Mouse (Mus musculus): Measurements from ENCODE around the gene Tent5c. TPM values are rescaled to one million over a fixed set of nuclear protein-coding genes. Genes with fewer than 3 reads are reported as not detected.

The Tent5c gene
- polyA plus RNA-seq, 1 experiment: 0.67 TPM

DNA sequence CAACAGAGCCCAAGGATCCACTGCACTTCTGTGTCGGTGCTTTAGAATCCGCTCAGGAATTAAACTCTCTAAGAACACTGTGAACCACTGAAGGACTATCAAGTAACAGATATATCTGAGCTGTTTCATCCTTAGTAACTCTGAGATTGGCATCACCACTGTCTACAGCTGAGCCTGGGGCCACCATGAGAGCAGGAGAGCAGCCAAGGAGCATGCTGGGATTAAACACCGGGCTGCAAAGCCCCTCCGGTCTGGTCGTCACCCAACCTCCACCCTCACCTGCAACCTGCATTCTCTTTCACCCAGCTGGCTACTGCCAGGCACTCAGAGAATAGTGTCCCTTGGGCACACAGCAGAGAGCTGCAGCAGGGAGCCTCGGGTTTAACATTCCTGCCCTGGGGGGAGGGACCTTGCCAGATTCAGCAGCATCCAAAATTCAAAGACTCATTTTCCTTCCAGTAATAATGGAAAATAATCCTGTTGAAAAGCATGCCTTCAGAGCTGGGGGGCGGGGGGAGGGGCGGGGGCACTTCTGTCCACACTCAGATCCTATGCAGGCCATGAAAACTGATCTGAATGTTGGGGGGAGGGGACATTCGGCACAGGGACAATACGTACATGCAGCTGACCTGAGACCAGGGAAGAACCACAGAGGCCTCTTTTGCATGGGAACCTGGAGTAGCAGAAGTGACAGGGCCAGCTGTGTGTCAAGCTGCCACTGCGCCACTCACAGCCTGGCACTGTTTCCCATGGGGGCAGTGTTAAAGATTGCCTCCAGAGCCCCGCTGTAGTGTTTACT lies 25.8 kb downstream of the Tent5c start:
- H3K4me3 ChIP-seq (ENCODE audit: low read depth, low read length): no peak overlapping the region

DNA sequence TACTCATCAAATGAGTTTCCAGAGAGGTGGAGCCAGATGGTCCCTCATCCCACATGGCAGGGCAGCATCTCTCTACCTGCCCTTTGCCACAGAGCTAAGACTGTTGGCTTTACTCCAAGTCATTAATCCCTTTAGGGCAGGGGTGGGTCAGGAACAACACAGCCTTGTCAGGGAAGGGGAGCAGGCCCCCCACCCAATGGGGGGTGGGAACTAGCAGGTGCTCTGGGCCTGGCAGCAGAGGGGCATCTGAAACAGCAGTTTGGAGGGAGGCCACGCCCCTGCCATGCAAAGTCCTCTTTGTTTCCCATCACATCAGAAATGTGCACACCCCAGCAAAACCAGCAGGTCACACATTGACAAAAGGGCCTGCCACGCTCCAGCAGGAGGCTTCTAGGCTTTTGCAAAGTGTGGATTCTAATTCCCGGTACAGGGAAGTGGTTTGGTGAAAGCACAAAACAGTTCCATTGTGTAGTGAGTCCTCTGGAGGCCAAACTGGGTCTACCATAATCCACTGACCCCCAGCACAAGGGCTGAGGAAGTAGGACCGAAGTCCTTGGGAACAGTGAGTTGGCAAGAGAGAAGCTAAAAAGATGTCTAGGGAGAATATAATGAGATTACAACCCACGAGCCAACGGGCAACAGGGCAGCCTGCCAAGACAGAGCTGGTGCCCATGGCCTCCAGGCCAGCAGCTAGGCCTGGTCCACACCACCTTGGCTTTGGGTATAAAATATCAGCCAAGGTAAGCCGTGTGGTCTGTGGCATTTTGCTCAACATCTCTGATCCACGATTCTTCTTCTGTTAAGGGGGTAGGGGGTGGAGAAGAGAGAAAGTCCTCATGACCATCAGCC lies 26.7 kb downstream of the Tent5c start:
- Histone ChIP-seq H3K4me1 (ENCODE audit: control insufficient read depth, insufficient read depth, low read length) (no peaks in the 10 kb centered on the region), H3K27ac (ENCODE audit: insufficient read depth, low read length) (no peak overlapping the region), H3K9ac (ENCODE audit: low read depth, poor library complexity, severe bottlenecking) (no peak overlapping the region), H3K27me3 (ENCODE audit: control insufficient read depth, insufficient read depth, low read length, poor library complexity, severe bottlenecking) (no peaks in the 10 kb centered on the region), H3K36me3 (ENCODE audit: control insufficient read depth, insufficient read depth, low read length, poor library complexity, severe bottlenecking) (no peaks in the 10 kb centered on the region), H3K9me3 (replicated peaks; ENCODE audit: control insufficient read depth, insufficient read depth, low read length, poor library complexity, severe bottlenecking) (no peaks in the 10 kb centered on the region), H3K4me3 (ENCODE audit: low read depth, low read length) (no peak overlapping the region)
- TF ChIP-seq POLR2A (IDR thresholded peaks at IDR 0.05; ENCODE audit: insufficient read depth, low read length): no peak
- no peak for TF ChIP-seq EP300 (IDR thresholded peaks at IDR 0.05; ENCODE audit: insufficient read depth, low read depth, low read length)
- no peak for TF ChIP-seq CTCF (IDR thresholded peaks at IDR 0.05; ENCODE audit: low read depth, low read length)

More for the DNA sequence above, 25.8 kb downstream of the Tent5c start:
- no peak overlapping the region for H3K9ac ChIP-seq (ENCODE audit: low read depth, poor library complexity, severe bottlenecking)
- TF ChIP-seq EP300 (IDR thresholded peaks at IDR 0.05; ENCODE audit: insufficient read depth, low read depth, low read length) (no peak), CTCF (IDR thresholded peaks at IDR 0.05; ENCODE audit: low read depth, low read length) (no peak), POLR2A (IDR thresholded peaks at IDR 0.05; ENCODE audit: insufficient read depth, low read length) (no peak)
- no peaks in the 10 kb centered on the region for H3K9me3 ChIP-seq (replicated peaks; ENCODE audit: control insufficient read depth, insufficient read depth, low read length, poor library complexity, severe bottlenecking)
- no peaks in the 10 kb centered on the region for H3K36me3 ChIP-seq (ENCODE audit: control insufficient read depth, insufficient read depth, low read length, poor library complexity, severe bottlenecking)
- H3K27ac ChIP-seq (ENCODE audit: insufficient read depth, low read length): no peak overlapping the region
- H3K27me3 ChIP-seq (ENCODE audit: control insufficient read depth, insufficient read depth, low read length, poor library complexity, severe bottlenecking): no peaks in the 10 kb centered on the region
- no peaks in the 10 kb centered on the region for H3K4me1 ChIP-seq (ENCODE audit: control insufficient read depth, insufficient read depth, low read length)

DNA sequence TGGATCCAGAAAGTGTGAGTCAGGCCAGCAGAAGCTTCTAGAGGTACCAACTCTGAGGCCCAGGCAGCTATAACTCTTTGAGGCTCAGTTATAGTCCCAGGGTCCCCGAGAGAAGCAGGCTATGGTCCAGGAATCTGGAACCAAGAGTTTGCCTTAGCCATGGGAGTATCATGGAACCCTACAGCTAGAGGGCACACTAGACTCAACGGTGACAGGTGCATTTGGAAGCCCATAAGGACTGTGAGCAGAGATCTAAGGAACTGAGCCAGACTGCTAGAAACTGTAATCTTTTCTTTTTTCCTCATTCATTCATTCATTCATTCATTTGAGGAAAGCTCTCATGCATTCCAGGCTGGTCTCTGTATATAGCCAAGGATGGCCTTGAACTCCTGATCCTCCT lies 28.6 kb downstream of the Tent5c start:
- Histone ChIP-seq H3K9me3 (replicated peaks; ENCODE audit: control insufficient read depth, insufficient read depth, low read length, poor library complexity, severe bottlenecking) (no peaks in the 10 kb centered on the region), H3K4me1 (ENCODE audit: control insufficient read depth, insufficient read depth, low read length) (no peaks in the 10 kb centered on the region), H3K36me3 (ENCODE audit: control insufficient read depth, insufficient read depth, low read length, poor library complexity, severe bottlenecking) (no peaks in the 10 kb centered on the region), H3K27ac (ENCODE audit: insufficient read depth, low read length) (no peak overlapping the region), H3K9ac (ENCODE audit: low read depth, poor library complexity, severe bottlenecking) (no peak overlapping the region), H3K27me3 (ENCODE audit: control insufficient read depth, insufficient read depth, low read length, poor library complexity, severe bottlenecking) (no peaks in the 10 kb centered on the region), H3K4me3 (ENCODE audit: low read depth, low read length) (no peak overlapping the region)
- TF ChIP-seq POLR2A (IDR thresholded peaks at IDR 0.05; ENCODE audit: insufficient read depth, low read length): no peak
- no peak for TF ChIP-seq CTCF (IDR thresholded peaks at IDR 0.05; ENCODE audit: low read depth, low read length)
- TF ChIP-seq EP300 (IDR thresholded peaks at IDR 0.05; ENCODE audit: insufficient read depth, low read depth, low read length): no peak

DNA sequence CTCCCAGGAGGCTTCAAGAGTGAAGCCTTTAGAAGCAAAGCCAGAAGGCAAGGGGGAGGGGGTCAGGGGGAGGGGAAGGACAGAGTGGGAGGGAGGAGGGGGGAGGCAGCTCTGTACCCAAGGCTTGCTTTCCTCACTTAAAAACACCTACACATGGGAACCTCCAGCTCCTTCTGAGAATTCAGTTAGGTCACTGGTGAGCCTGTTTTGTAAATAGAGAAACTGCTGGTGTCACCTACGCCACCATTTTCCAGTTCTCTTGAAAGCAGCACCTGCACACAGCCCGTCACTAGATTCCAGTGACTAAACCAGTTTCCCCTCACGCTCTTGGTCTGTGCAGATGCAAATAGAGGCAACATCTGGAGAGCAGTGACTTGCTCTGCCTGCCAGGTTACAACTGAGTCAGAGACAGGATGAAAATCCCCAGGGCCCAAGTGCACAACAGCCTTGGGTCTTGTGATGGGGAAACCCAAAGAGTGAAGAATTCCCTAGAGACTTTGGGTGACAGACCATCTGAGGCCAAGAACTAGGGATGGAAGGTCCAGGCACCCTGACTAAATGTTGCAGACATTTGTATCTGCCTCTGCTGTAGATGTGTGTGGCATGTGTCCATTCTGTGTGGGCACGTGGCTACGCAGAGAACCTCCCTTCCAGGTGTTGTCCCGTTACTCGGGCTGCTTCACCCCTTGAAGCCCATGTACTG lies 45.2 kb downstream of the Tent5c start:
- no peak overlapping the region for H3K27ac ChIP-seq (ENCODE audit: insufficient read depth, low read length)
- H3K36me3 ChIP-seq (ENCODE audit: control insufficient read depth, insufficient read depth, low read length, poor library complexity, severe bottlenecking): no peaks in the 10 kb centered on the region
- H3K9me3 ChIP-seq (replicated peaks; ENCODE audit: control insufficient read depth, insufficient read depth, low read length, poor library complexity, severe bottlenecking): no peaks in the 10 kb centered on the region
- TF ChIP-seq EP300 (IDR thresholded peaks at IDR 0.05; ENCODE audit: insufficient read depth, low read depth, low read length): no peak
- TF ChIP-seq CTCF (IDR thresholded peaks at IDR 0.05; ENCODE audit: low read depth, low read length): no peak
- no peak for TF ChIP-seq POLR2A (IDR thresholded peaks at IDR 0.05; ENCODE audit: insufficient read depth, low read length)
- no peaks in the 10 kb centered on the region for H3K27me3 ChIP-seq (ENCODE audit: control insufficient read depth, insufficient read depth, low read length, poor library complexity, severe bottlenecking)
- H3K4me1 ChIP-seq (ENCODE audit: control insufficient read depth, insufficient read depth, low read length): peaks cover 3% of the 10 kb centered on the region
- H3K4me3 ChIP-seq (ENCODE audit: low read depth, low read length): no peak overlapping the region
- H3K9ac ChIP-seq (ENCODE audit: low read depth, poor library complexity, severe bottlenecking): no peak overlapping the region

DNA sequence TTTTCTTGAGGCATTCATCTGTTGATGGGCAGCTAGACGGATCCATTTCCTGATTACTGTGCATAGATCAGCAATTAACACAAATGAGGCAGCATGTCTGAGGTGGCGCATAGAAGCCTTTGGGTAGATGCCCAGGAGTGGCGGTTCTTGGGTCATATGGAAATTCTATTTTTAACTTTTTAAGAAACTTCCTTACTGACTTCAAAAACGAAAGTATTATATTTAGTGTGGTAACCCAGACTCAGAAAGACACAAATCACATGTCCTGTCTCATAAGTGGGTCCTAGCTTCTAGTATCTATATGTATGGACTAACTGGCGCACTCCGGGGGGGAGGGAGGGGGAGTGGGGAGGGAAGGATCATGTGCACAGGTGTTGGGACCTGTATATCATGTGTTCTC lies 46.6 kb downstream of the Tent5c start:
- Histone ChIP-seq H3K4me1 (ENCODE audit: control insufficient read depth, insufficient read depth, low read length) (peaks cover 3% of the 10 kb centered on the region), H3K9ac (ENCODE audit: low read depth, poor library complexity, severe bottlenecking) (no peak overlapping the region), H3K36me3 (ENCODE audit: control insufficient read depth, insufficient read depth, low read length, poor library complexity, severe bottlenecking) (no peaks in the 10 kb centered on the region), H3K27ac (ENCODE audit: insufficient read depth, low read length) (no peak overlapping the region), H3K4me3 (ENCODE audit: low read depth, low read length) (no peak overlapping the region), H3K9me3 (replicated peaks; ENCODE audit: control insufficient read depth, insufficient read depth, low read length, poor library complexity, severe bottlenecking) (no peaks in the 10 kb centered on the region), H3K27me3 (ENCODE audit: control insufficient read depth, insufficient read depth, low read length, poor library complexity, severe bottlenecking) (no peaks in the 10 kb centered on the region)
- TF ChIP-seq CTCF (IDR thresholded peaks at IDR 0.05; ENCODE audit: low read depth, low read length) (no peak), EP300 (IDR thresholded peaks at IDR 0.05; ENCODE audit: insufficient read depth, low read depth, low read length) (no peak), POLR2A (IDR thresholded peaks at IDR 0.05; ENCODE audit: insufficient read depth, low read length) (no peak)
